Mouse (Mus musculus) kidney, adult 11 months (tissue): Measurements from ENCODE around the gene Fam129a.
"Not testable (repeated sequence)": the region's sequence is repeated elsewhere in the genome, so short reads cannot be mapped to it uniquely, and the experiment has no call there.

ENCODE experiments used
- DNase-seq: peaks from one replicate; pipeline ENCODE4 v3.0.0; 2022

Gene Fam129a

GRCm38 (mm10) chr1:151705723-151706396, 134.9 kb downstream of the Fam129a start:
- peak; percentile 61 for DNase-seq

DNA sequence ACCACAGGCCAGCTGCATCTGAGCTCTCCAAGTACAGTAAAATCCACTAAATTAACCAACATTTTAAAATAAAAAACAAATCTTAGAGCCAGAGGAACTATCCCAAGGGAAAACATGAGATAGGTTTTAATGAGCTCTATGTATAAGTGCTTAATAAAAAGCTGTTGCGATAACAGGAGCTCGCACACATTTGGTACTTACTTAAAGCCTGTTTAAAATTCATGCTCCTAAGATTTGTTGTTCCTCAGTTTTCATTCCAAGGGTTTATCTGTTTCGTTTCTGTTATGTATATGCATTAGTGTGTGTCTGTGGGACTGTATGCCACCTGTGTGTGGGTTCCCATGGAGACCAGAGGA, 135.4 kb downstream of the Fam129a start:
- DNase-seq = no peak

DNA sequence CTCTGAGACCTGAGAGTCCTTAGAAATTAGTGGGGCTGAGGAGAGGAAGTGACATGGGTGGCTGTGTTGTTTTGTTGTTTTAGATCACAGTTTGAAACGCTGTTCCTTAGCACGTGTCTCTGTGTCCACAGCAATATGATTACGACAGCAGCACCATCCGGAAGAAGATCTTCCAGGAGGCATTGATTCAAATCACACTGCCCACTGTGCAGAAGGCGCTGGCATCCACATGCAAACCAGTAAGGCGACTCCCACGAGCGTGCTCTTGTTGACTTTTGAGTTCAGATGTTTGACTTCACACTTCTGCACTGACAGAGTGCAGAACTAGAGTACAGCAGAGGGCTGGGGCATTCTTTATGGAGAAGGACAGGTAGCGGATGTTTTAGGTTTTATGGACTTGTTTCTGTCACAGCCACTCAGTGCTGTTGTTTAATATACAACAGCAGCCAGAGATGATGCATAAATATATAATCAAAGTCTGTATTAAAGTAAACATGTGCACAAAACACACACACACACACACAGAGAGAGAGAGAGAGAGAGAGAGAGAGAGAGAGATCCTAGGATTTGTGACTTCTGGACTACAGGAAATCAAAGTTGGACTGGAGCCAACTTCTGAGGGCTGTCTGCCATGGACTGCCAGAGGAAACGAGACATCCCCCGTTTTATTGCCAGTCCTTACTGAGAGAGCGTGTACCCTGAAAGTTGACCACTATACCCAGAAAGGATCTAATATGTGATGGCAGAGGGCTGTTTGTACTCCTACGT, 138.2 kb downstream of the Fam129a start:
- no peak for DNase-seq

- no peak for DNase-seq
Measured at GRCm38 (mm10) chr1:151709734-151710022, 138.7 kb downstream of the Fam129a start.

DNA sequence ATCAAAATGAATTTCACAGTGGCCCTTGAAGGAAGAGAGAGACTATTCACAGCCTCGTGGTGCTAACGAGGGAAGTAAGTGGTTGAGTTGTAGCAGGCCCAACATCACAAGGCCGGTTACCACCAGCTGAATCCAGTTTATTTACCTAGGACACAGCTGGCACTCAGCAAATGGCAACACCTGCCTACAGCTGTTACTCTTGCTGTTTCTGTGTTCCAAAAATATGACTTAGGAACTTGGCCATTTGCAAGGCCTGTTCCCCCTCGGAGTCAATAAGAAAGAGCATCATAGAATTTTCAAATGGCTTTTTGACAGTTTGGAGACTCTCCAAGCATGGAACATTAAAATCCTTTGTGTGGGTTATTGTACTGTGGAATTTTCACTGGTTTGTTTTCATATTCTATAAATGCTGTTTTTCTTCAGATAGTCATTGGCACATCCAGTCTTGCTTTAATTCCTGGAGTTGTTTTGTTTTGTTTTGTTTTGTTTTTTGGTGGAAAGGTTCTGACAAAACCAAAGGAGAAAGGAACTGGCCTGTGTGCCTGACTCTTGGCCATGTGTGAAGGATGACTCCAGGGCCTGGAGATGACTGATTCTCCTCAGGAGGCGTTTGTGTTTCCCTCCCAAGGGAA, 139.6 kb downstream of the Fam129a start:
- peak; percentile 39 for DNase-seq

DNA sequence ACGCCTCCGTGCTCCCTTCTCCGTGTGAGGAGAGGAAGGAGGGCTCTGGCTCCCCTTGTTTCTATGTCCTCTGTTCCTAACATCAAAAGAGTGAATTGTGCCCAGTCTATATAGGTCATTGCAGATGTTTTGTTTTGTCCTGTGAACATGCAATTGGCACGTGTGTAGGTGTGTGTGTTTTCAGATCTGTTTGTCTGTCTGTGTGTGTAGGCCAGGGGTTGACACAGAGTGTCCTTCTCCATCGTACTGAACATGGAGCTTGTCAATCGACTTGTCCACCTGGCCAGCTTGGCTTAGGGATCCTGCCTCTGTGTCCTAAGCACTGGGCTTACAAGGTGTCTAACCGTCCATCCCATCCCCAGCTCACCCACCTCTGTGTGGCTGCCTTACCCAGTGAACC, 140.1 kb downstream of the Fam129a start:
- DNase-seq = no peak

- no peak for DNase-seq
Measured at GRCm38 (mm10) chr1:151712664-151713063, 141.7 kb downstream of the Fam129a start.

GRCm38 (mm10) chr1:151713622-151714021, 142.6 kb downstream of the Fam129a start:
- DNase-seq = no peak

GRCm38 (mm10) chr1:151716024-151716710, 145.2 kb downstream of the Fam129a start:
- peak; percentile 91 for DNase-seq

DNA sequence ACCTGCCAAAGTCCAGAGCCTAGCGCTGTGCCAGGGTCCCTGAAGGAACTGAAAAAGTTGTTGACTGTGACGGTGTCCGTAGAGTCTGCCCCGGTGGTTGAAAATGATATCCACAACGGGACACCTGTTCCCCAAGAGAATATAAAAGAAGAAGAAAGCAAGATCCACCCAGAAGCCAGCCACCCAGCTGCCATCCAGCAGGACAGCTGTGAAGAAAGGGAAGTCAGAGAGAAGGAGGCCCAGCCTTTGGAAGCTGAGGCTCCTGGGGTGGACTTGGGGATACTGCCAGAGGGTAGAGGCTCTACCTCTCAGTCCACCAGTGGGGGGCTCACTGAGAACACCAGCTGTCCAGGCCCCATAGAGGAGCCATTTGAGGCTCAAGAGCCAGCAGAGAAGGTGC, 146.6 kb downstream of the Fam129a start:
- no peak for DNase-seq

- DNase-seq = no peak
Measured at GRCm38 (mm10) chr1:151718575-151718974, 147.6 kb downstream of the Fam129a start.

GRCm38 (mm10) chr1:151719911-151720310, 148.9 kb downstream of the Fam129a start:
- DNase-seq = peak; percentile 51

DNA sequence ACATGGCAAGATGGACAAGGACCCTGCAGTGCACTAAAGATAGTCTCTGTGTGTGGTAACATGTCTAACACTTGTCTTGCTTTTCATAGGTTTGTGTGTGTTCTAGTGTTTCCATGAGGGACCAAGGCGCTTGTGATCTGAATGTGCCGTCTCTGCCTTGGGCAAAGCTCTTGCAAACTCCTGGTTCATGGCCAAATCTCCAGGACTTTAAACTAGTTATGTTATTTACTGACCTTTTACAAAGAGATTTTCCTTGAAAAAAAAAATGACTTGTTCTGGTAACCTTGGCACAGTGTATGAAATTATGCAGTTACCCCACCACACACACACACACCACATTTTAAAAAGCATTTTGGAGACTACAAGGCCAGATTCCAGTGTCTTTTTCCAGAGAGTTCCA, 149.6 kb downstream of the Fam129a start:
- DNase-seq = peak; percentile 20

GRCm38 (mm10) chr1:151721357-151721983, 150.5 kb downstream of the Fam129a start:
- DNase-seq = no peak

DNA sequence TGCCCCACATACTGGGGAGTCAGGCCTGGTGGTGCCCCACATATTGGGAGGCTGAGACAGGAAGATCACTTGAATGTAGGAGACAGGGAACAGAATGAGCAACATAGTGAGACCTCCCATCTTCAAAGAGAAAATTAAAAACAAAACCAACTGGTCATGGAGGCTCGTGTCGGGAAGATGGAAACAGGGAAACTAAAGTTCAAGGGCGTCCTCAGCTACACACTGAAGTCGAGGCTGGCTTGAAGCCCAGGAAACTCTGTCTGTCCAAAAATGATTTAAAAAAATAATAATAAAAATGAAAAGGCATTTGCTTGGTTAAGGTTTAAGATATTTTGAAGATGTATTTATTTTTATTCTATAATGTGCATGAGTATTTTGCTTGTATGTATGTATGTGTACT, 152.8 kb downstream of the Fam129a start:
- no peak for DNase-seq

DNA sequence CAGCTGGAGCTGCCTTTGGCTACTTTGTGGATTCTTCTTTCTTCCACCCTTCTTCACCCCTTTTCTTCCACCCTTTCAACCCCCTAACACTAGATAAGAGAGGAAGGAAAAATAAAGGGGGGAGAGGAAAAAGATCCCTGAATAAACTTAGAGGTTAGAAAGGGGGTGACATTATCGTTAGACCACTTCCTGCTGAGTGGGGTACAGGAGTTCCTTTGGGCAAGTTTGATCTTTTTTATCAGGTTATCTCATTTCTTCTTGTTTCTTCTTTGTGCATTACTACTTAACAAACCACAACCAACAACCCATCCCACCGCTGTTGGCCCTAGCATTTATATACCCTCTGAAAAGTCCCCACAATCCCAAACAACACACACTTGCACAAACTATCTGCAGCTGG, 154.6 kb downstream of the Fam129a start:
- DNase-seq = no peak

DNA sequence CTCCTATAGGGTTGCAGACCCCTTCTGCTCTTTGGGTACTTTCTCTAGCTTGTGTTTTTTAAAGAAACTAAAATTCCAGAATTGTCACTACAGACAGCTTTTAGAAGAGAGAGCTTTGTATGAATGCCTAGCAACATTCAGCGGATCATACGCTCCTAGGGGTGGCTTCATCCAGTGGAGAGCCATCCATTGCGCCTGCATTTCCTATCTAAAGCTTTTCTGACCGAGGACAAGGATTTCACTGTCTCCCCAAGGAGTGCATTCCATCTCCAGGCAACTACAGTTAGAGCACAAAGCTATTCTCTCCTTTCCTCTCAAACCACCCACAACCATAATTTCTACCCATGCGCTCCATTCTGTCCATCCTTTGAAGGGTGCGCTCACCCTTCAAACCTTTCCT, 155.4 kb downstream of the Fam129a start:
- DNase-seq = no peak

GRCm38 (mm10) chr1:151728141-151728540, 157.2 kb downstream of the Fam129a start:
- DNase-seq = no peak

DNA sequence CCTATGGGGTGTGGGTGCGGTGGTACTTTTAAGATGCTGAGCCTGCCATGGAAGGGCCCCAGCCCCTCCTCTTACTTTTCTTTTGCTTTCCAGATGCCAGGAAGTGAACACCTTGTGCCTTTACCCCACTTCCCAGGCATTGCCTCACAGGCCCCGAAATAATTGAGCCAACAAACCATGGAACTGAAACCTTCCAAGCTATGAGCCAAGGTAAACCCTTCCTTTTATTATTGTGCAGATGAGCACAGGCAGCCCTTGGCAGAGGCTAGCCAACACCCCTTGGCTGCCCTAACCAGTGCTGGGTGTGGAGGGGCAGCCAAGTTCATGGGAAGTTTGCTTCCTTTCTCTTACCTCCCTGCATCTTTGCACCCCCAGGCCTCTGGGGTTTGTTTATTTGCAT, 166.2 kb downstream of the Fam129a start:
- DNase-seq = no peak

DNA sequence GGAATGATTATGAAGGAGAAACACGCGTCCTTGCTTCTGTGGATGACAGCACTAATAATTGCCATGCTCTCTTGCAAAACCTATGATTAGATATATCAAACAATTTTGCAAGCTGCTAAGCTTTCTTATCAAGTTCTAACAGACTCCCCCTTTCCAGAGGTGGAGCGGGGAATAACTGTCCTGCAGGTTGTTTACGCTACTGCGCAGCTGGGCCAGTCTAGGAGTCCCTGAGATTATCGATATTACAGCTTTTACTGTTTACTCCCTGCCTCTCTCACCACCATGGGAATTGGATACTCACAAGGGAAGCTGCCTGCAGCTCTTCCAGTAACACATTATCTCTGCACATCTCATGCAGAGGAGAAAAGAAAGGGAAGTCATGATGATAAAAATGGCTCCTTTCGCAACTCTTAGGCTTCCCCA, 170.2 kb downstream of the Fam129a start:
- no peak for DNase-seq

DNA sequence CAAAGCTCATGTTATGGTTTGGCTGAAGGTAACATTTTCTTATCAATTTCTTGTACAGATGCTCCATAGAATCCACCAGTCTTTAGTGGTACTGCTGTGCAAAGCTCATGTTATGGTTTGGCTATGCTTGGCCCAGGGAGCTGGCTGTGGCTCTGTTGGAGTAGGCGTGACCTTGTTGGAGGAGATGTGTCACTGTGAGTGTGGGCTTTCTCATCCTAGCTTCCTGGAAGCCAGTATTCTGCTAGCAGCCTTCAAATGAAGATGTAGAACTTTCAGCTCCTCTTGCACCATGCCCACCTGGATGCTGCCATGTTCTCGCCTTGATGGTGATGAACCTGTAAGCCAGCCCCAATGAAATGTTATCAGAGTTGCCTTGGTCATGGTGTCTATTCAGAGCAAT, 178.9 kb downstream of the Fam129a start:
- DNase-seq = not testable (repeated sequence)

DNA sequence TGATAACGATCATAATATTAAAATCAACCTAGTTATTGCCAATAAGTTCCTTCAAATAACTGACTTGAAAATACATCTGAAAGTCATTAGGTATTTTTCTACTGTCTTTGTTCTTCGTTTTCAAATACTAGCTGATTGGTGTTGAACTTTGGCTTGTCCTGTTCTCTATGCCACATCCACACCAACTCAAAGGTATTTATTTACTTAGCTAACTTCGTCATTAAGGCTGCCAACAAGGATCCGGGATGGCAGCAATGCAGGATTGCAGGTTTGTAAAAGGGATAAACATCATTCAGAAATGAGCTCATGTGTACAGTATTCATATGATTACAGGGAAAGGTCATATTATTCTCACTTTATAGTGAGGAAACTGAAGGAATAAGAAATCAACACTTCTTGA, 182.0 kb downstream of the Fam129a start:
- peak; percentile 45 for DNase-seq

- peak; percentile 7 for DNase-seq
Measured at GRCm38 (mm10) chr1:151753374-151753929, 182.5 kb downstream of the Fam129a start.
